Mouse (Mus musculus) limb, embryonic 15.5 days (tissue): Measurements from ENCODE around the gene Cpt1c. TPM values are rescaled to one million over a fixed set of nuclear protein-coding genes. Genes with fewer than 3 reads are reported as not detected.

Source experiments
- ATAC-seq: fragments of 200-750 bp; cut with Nextera tagmentation; 2 replicates; pipeline ENCODE4 v1.8.0; 2017; ENCODE audit warnings: low read depth, moderate TSS enrichment; ENCODE audit not compliant: insufficient number of reproducible peaks, low FRiP score, low TSS enrichment
- H3K27ac ChIP-seq: fragments of 300-500 bp; sonication (generic); 2 replicates; pipeline ENCODE4 v1.5.1; 2015; ENCODE audit warnings: moderate library complexity, mild to moderate bottlenecking, inconsistent platforms
- H3K27me3 ChIP-seq: fragments of 300-500 bp; sonication (generic); 2 replicates; pipeline ENCODE4 v1.6.1; 2015; ENCODE audit warnings: inconsistent platforms
- H3K36me3 ChIP-seq: fragments of 300-500 bp; sonication (generic); 2 replicates; pipeline ENCODE4 v1.6.1; 2015; ENCODE audit warnings: inconsistent platforms
- H3K4me1 ChIP-seq: fragments of 300-500 bp; sonication (generic); 2 replicates; pipeline ENCODE4 v1.6.1; 2015; ENCODE audit warnings: inconsistent platforms
- H3K4me2 ChIP-seq: fragments of 300-500 bp; sonication (generic); 2 replicates; pipeline ENCODE4 v1.6.1; 2015; ENCODE audit warnings: mild to moderate bottlenecking, inconsistent platforms
- H3K4me3 ChIP-seq: fragments of 300-500 bp; sonication (generic); 2 replicates; pipeline ENCODE4 v1.5.1; 2015; ENCODE audit warnings: mild to moderate bottlenecking, inconsistent platforms
- H3K9ac ChIP-seq: fragments of 300-500 bp; sonication (generic); 2 replicates; pipeline ENCODE4 v1.6.1; 2015; ENCODE audit warnings: inconsistent platforms
- H3K9me3 ChIP-seq: fragments of 300-500 bp; sonication (generic); 2 replicates; pipeline ENCODE4 v1.6.1; 2016; ENCODE audit warnings: inconsistent platforms
- WGBS: fragments of 180-500 bp; shearing (Covaris S2); methylation state at CpG from one replicate; pipeline ENCODE4 v1.1.7; 2015; 5-methylcytosine and 5-hydroxymethylcytosine counted together
- polyA plus RNA-seq: library from polyadenylated mRNA; unstranded; fragments of >200 nt; fragmentation: Nextera tagmentation; extraction: Ambion mirVana; gene quantifications from 2 replicates; pipeline ENCODE4 v1.2.1, GENCODE M21; 2015

Cpt1c gene
- polyA plus RNA-seq, 1 experiment from 2014 or later, result 28.3 TPM

DNA sequence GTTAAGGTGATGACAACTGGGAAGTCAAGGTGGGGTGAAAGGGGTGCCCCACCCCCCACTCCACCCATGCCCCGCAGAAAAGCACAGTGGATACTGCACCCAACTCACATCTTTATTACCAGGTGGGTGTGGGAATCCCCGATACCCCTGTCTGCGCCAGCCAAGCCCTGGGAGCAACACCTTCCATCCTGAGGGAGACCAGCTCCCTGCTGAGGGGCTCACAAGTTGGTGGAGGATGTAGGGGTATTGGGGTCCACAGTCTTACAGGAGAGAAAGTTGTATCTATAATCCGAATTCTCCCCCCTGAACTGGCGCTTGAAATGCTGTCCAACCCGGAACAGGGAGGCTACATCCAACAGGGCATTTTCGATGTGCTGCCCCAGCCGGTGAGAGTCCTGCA, 15.4 kb downstream of the Cpt1c start:
- no peak overlapping the region for H3K27ac ChIP-seq
- H3K27me3 ChIP-seq, result no peaks in the 10 kb centered on the region
- no peak for ATAC-seq
- H3K4me2 ChIP-seq, result no peak overlapping the region
- 86% methylated on average over 8 of the region's 8 CpGs for WGBS
- peaks cover 44% of the 10 kb centered on the region for H3K36me3 ChIP-seq
- H3K4me1 ChIP-seq, result 0 out of 2 replicates have a peak, but pooled peaks cover 3% of the 10 kb centered on the region
- H3K9me3 ChIP-seq, result no peaks in the 10 kb centered on the region
- no peak overlapping the region for H3K9ac ChIP-seq
- no peak overlapping the region for H3K4me3 ChIP-seq

DNA sequence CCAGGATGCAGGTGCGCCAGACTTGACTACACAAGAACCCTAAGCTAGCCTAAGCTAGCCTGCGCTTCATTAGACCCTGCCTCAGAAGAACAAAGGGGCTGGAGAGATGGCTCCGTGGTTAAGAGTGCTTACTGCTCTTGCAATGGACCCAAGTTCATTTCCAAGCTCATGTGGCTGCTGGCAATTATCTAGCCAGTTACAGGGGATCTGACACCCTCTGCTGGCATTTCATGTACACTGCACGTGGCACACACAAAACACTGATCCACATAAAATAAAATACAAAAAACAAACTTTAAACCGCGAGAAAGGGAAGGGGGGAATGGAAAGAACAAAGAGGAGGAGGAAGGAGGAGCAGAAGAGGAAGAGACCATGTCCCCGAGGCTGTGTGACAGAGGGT, 16.4 kb downstream of the Cpt1c start:
- WGBS, result 54% methylated on average over 7 of the region's 7 CpGs
- peaks cover 36% of the 10 kb centered on the region for H3K36me3 ChIP-seq
- no peak overlapping the region for H3K4me3 ChIP-seq
- no peak overlapping the region for H3K27ac ChIP-seq
- ATAC-seq, result no peak
- no peaks in the 10 kb centered on the region for H3K27me3 ChIP-seq
- H3K4me2 ChIP-seq, result no peak overlapping the region
- no peaks in the 10 kb centered on the region for H3K9me3 ChIP-seq
- H3K9ac ChIP-seq, result no peak overlapping the region
- H3K4me1 ChIP-seq, result peaks cover 3% of the 10 kb centered on the region; the same call in 1 of the 2 replicates

GRCm38 (mm10) chr7:44957183-44957835, 17.3 kb downstream of the Cpt1c start:
- Histone ChIP-seq H3K36me3 (peaks cover 31% of the 10 kb centered on the region), H3K9me3 (no peaks in the 10 kb centered on the region), H3K4me2 (no peak overlapping the region), H3K27me3 (no peaks in the 10 kb centered on the region), H3K9ac (no peak overlapping the region), H3K27ac (no peak overlapping the region), H3K4me1 (peaks cover 11% of the 10 kb centered on the region), H3K4me3 (no peak overlapping the region)
- no peak for ATAC-seq
- 69% methylated on average over 20 of the region's 20 CpGs for WGBS

- Histone ChIP-seq H3K27ac (no peak overlapping the region), H3K4me3 (no peak overlapping the region), H3K36me3 (peaks cover 20% of the 10 kb centered on the region), H3K9me3 (no peaks in the 10 kb centered on the region), H3K9ac (no peak overlapping the region), H3K27me3 (peaks cover 7% of the 10 kb centered on the region), H3K4me1 (peaks cover 20% of the 10 kb centered on the region), H3K4me2 (no peak overlapping the region)
- 57% methylated on average over 6 of the region's 6 CpGs for WGBS
- no peak for ATAC-seq
Observed at GRCm38 (mm10) chr7:44956266-44956665, 18.4 kb downstream of the Cpt1c start.

DNA sequence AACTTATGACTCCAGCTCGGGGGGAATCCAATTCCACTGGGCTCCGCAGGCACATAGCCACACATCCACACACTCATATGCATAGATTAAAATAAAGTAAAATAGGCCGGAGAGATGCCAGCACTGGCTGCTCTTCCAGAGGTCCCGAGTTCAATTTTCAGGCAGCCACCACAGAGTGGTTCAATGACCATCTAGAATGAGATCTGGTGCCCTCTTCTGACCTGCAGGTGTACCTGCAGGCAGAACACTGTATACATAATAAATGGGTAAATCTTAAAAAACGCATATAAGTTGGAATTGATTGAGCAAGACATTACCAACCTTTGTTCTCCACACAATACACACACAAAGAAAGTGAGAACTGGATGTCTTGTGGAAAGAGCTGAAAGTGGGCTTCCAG, 19.0 kb downstream of the Cpt1c start:
- H3K27me3 ChIP-seq, result peaks cover 13% of the 10 kb centered on the region
- WGBS, result 57% methylated on average over 5 of the region's 5 CpGs
- no peak for ATAC-seq
- no peak overlapping the region for H3K4me2 ChIP-seq
- no peak overlapping the region for H3K9ac ChIP-seq
- no peak overlapping the region for H3K4me3 ChIP-seq
- H3K36me3 ChIP-seq, result peaks cover 14% of the 10 kb centered on the region
- H3K27ac ChIP-seq, result no peak overlapping the region
- no peaks in the 10 kb centered on the region for H3K9me3 ChIP-seq
- peaks cover 21% of the 10 kb centered on the region for H3K4me1 ChIP-seq

DNA sequence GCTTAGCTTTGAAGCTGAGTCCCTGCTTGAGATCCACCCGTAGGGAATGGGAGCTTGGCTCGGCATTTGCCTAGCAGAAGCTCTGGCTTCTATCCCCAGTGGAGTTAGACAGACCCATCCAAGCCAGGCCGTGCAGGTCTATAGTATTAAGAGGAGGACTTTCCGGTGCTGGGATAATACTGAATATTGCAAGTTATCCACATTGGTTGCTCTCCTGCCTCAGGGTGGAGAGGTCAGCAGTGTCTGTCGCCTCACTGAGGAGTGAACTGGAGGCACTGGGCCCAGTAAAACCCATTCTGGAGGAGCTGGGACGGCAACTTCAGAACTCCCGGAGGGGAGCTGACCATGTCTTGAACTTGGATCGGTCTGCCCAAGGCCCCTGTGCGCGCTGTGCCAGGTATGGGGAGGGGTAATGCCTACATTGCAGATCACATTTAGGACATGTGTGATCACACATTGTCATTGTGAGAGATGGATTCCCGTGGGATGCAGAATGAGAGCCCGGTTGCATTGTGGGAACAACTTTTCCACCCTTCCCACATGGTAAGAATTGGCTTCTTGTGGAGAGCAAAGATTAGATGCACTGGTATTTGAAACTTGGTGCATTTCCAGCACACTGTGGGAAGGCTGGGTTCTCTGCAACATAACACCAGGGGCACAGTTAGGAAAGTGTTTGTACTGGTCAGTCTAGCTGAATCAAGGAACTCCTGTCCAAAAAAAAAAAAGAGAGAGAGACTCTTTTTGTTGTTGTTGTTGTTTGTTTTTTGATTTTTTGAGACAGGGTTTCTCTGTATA, 20.4 kb downstream of the Cpt1c start:
- no peak overlapping the region for H3K4me3 ChIP-seq
- no peak overlapping the region for H3K27ac ChIP-seq
- peaks cover 26% of the 10 kb centered on the region for H3K27me3 ChIP-seq
- ATAC-seq, result no peak
- no peak overlapping the region for H3K4me2 ChIP-seq
- no peak overlapping the region for H3K9ac ChIP-seq
- H3K4me1 ChIP-seq, result peaks cover 21% of the 10 kb centered on the region
- H3K36me3 ChIP-seq, result peaks cover 3% of the 10 kb centered on the region
- H3K9me3 ChIP-seq, result no peaks in the 10 kb centered on the region
- WGBS, result 79% methylated on average over 12 of the region's 12 CpGs

GRCm38 (mm10) chr7:44953561-44953960, 21.1 kb downstream of the Cpt1c start:
- no peak overlapping the region for H3K9ac ChIP-seq
- no peak for ATAC-seq

GRCm38 (mm10) chr7:44952611-44953306, 21.9 kb downstream of the Cpt1c start:
- H3K9me3 ChIP-seq, result no peaks in the 10 kb centered on the region
- H3K27me3 ChIP-seq, result peaks cover 31% of the 10 kb centered on the region
- H3K36me3 ChIP-seq, result no peaks in the 10 kb centered on the region
- WGBS, result 6% methylated on average over 24 of the region's 24 CpGs
- peak overlapping the region; percentile 94 for H3K4me2 ChIP-seq
- H3K4me1 ChIP-seq, result peaks cover 21% of the 10 kb centered on the region
- H3K4me3 ChIP-seq, result peak overlapping the region; percentile 54
- ATAC-seq, result peak; percentile 93
- peak overlapping the region; percentile 83 for H3K27ac ChIP-seq
- H3K9ac ChIP-seq, result peak overlapping the region; percentile 46

More at GRCm38 (mm10) chr7:44953561-44953960, 21.1 kb downstream of the Cpt1c start:
- Histone ChIP-seq H3K4me1 (peaks cover 21% of the 10 kb centered on the region), H3K27ac (no peak overlapping the region), H3K4me3 (no peak overlapping the region), H3K27me3 (peaks cover 29% of the 10 kb centered on the region), H3K9me3 (no peaks in the 10 kb centered on the region), H3K4me2 (no peak overlapping the region), H3K36me3 (no peaks in the 10 kb centered on the region)
- 62% methylated on average over 13 of the region's 14 CpGs for WGBS

DNA sequence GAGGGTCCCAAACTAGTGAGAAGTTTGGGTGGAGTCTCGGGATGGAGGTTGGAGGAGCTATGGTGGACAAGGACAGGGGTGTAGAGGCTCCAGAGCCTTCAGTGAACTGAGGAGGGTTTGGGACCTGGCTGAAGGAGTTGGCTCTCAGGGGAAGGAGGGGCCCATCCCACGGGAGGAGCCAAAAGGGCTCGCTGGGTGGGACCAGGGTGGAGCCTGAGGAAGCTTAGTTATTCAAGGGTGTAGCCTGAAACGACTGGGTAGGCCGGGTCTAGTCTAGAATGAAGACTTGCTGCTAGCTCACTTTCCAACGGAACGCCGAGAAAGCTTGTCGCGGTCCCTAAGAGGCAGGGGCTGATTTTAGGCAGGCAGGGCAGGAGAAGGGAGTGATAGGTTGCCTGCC, 22.7 kb downstream of the Cpt1c start:
- Histone ChIP-seq H3K27ac (peak overlapping the region; percentile 83), H3K9ac (no peak overlapping the region), H3K9me3 (no peaks in the 10 kb centered on the region)

DNA sequence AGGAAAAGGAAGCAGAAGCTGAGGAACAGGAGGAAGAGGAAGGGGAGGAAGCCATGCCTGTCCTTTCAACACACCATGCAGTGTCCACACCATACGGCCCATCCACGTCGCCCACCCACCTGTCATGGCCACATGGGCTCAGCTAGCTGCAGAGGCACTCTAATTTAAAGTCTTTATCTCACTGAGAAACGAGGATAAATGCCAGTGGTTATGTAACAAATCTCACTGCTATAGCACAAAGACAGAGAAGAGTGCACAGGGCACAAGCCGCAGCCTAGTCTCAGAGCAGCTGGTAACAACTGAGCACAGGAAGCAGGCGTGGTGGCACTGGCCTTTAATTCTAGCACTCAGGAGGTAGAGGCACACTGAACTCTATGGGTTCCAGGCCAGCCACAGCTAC, 24.7 kb downstream of the Cpt1c start:
- Histone ChIP-seq H3K4me2 (no peak overlapping the region), H3K27me3 (peaks cover 36% of the 10 kb centered on the region), H3K36me3 (no peaks in the 10 kb centered on the region), H3K27ac (no peak overlapping the region), H3K4me1 (peaks cover 18% of the 10 kb centered on the region), H3K4me3 (no peak overlapping the region), H3K9ac (no peak overlapping the region), H3K9me3 (no peaks in the 10 kb centered on the region)
- ATAC-seq, result no peak
- WGBS, result 73% methylated on average over 6 of the region's 6 CpGs

More for the DNA sequence above, 22.7 kb downstream of the Cpt1c start:
- Histone ChIP-seq H3K4me1 (peaks cover 18% of the 10 kb centered on the region), H3K4me2 (peak overlapping the region; percentile 94), H3K27me3 (peaks cover 36% of the 10 kb centered on the region), H3K4me3 (peak overlapping the region; percentile 54), H3K36me3 (no peaks in the 10 kb centered on the region)
- under 1% methylated on average over 10 of the region's 10 CpGs for WGBS
- 0 out of 2 replicates have a peak, but pooled peaks have one; percentile 59 for ATAC-seq

DNA sequence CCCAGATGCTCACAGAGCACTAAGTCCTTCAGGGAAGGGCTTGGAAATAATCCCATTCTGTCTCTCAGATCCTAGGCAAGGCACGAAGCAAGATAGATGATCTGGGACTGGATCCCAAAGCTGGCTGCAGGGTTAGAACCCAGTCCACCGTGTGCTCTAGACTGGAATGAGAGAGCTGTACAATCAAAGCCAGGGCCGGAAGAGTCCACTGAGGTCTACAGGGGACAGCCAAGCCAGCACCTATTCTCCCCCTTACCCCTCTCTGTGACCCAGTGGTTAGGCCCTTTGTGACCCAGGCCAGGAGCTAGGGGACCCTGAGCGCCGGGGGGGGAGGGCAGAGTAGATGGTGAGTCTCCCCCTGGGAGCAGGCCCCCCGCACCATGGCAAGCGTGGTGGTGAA, 31.7 kb downstream of the Cpt1c start, which contains the start of gene Tsks:
Tsks (plus strand) TSS at position 301 of the 400 bp plus-strand sequence.
- Histone ChIP-seq H3K9me3 (no peaks in the 10 kb centered on the region), H3K27ac (no peak within 1 kb of the TSS), H3K4me1 (no peaks in the 10 kb centered on the region), H3K9ac (no peak within 1 kb of the TSS), H3K36me3 (no peaks in the 10 kb centered on the region), H3K4me3 (no peak within 1 kb of the TSS), H3K4me2 (no peak within 1 kb of the TSS), H3K27me3 (0 out of 2 replicates have a peak, but pooled peaks cover 6% of the 10 kb centered on the region)
- no peak for ATAC-seq
- 81% methylated on average over 7 of the region's 7 CpGs for WGBS
